Mouse (Mus musculus) liver, embryonic 12.5 days (tissue): ENCODE results near the gene Il31. TPM values are rescaled to one million over a fixed set of nuclear protein-coding genes. Genes with fewer than 3 reads are reported as not detected.

ENCODE experiments used
- ATAC-seq: fragments of 200-750 bp; cut with Nextera tagmentation; 2 replicates; pipeline ENCODE4 v1.8.0; 2017; ENCODE audit warnings: moderate number of reproducible peaks, mild to moderate bottlenecking, moderate library complexity
- H3K27ac ChIP-seq: fragments of 300-500 bp; sonication (generic); 2 replicates; pipeline ENCODE4 v1.5.1; 2016; ENCODE audit warnings: mild to moderate bottlenecking
- H3K27me3 ChIP-seq: fragments of 300-500 bp; sonication (generic); replicated peaks from 2 replicates; pipeline ENCODE4 v1.6.1; 2016; ENCODE audit warnings: mild to moderate bottlenecking, moderate library complexity
- H3K36me3 ChIP-seq: fragments of 300-500 bp; sonication (generic); 2 replicates; pipeline ENCODE4 v1.6.1; 2016; ENCODE audit warnings: mild to moderate bottlenecking, moderate library complexity
- H3K4me1 ChIP-seq: fragments of 300-500 bp; sonication (generic); 2 replicates; pipeline ENCODE4 v1.6.1; 2016
- H3K4me2 ChIP-seq: fragments of 300-500 bp; sonication (generic); 2 replicates; pipeline ENCODE4 v1.6.1; 2016; ENCODE audit warnings: mild to moderate bottlenecking, moderate library complexity
- H3K4me3 ChIP-seq: fragments of 300-500 bp; sonication (generic); 2 replicates; pipeline ENCODE4 v1.5.1; 2016; ENCODE audit warnings: mild to moderate bottlenecking, moderate library complexity
- H3K9ac ChIP-seq: fragments of 300-500 bp; sonication (generic); 2 replicates; pipeline ENCODE4 v1.6.1; 2016; ENCODE audit warnings: mild to moderate bottlenecking, moderate library complexity
- H3K9me3 ChIP-seq: fragments of 300-500 bp; sonication (generic); replicated peaks from 2 replicates; pipeline ENCODE4 v1.6.1; 2016; ENCODE audit warnings: mild to moderate bottlenecking, moderate library complexity
- WGBS: fragments of 180-500 bp; shearing (Covaris S2); methylation state at CpG from one replicate; pipeline ENCODE4 v1.1.7; 2016; ENCODE audit not compliant: insufficient replicate concordance; 5-methylcytosine and 5-hydroxymethylcytosine counted together
- microRNA-seq: library from miRNA; unstranded; fragments of <30 nt; microRNA quantifications from one replicate; pipeline ENCODE4, GENCODE M21; 2017
- polyA plus RNA-seq: library from polyadenylated mRNA; unstranded; fragments of >200 nt; fragmentation: Nextera tagmentation; extraction: Ambion mirVana; gene quantifications from 2 replicates; pipeline ENCODE4 v1.2.1, GENCODE M21; 2016

Gene Il31
- polyA plus RNA-seq, 1 experiment from 2014 or later: not detected

- H3K36me3 ChIP-seq: peaks cover 2% of the 10 kb centered on the region
- no peaks in the 10 kb centered on the region; the same call in 1 of the 2 replicates for H3K9me3 ChIP-seq
- H3K27me3 ChIP-seq: no peaks in the 10 kb centered on the region
- H3K4me2 ChIP-seq: no peak overlapping the region
- ATAC-seq: no peak
- no peak overlapping the region for H3K9ac ChIP-seq
- no peak overlapping the region for H3K27ac ChIP-seq
- 76% methylated on average over 13 of the region's 13 CpGs for WGBS
- H3K4me3 ChIP-seq: no peak overlapping the region
- peaks cover 4% of the 10 kb centered on the region; the same call in 1 of the 2 replicates for H3K4me1 ChIP-seq
Observed at GRCm38 (mm10) chr5:123431524-123432304, 57.6 kb downstream of the Il31 start.

Small RNA genes lying within 50 kb of the gene (microRNA-seq; reads per million reads assigned to microRNA genes)
- 4.6 reads per million, percentile 7 among the genes with 10 or more reads in this experiment for gene Mir7647

Other genes with a start within 250 kb of the Il31 start
- 0.10 and 0.29 TPM in 2 replicates for gene Wdr66, start 237.4 kb downstream of the Il31 start, polyA plus RNA-seq
- 11.7 and 12.7 TPM in 2 replicates for gene Bcl7a, start 145.7 kb downstream of the Il31 start, polyA plus RNA-seq
- gene Mlxip, start 94.7 kb downstream of the Il31 start, polyA plus RNA-seq: 6.7 and 7.0 TPM in 2 replicates
- gene Lrrc43, start 184 bp downstream of the Il31 start, polyA plus RNA-seq: not detected in 2 replicates
- 0.20 TPM in 1 of 2 replicates, not detected in the other for gene B3gnt4, start 21.0 kb upstream of the Il31 start, polyA plus RNA-seq
- 71.6 and 75.7 TPM in 2 replicates for gene Diablo, start 34.7 kb upstream of the Il31 start, polyA plus RNA-seq
- gene Gm49027, start 36.0 kb upstream of the Il31 start, polyA plus RNA-seq: 0.23 and 0.29 TPM in 2 replicates
- 22.6 and 24.1 TPM in 2 replicates for gene Vps33a, start 83.5 kb upstream of the Il31 start, polyA plus RNA-seq
- gene Clip1, start 195.1 kb upstream of the Il31 start, polyA plus RNA-seq: 17.6 and 20.4 TPM in 2 replicates
- gene Zcchc8, start 231.6 kb upstream of the Il31 start, polyA plus RNA-seq: 49.6 and 51.9 TPM in 2 replicates